Mouse (Mus musculus): ENCODE results near the gene Adamts3. TPM values are rescaled to one million over a fixed set of nuclear protein-coding genes. Genes with fewer than 3 reads are reported as not detected.

Gene Adamts3
- total and polyA plus RNA-seq, 3 experiments: 11.4 to 15.7 TPM; not detected in 1

DNA sequence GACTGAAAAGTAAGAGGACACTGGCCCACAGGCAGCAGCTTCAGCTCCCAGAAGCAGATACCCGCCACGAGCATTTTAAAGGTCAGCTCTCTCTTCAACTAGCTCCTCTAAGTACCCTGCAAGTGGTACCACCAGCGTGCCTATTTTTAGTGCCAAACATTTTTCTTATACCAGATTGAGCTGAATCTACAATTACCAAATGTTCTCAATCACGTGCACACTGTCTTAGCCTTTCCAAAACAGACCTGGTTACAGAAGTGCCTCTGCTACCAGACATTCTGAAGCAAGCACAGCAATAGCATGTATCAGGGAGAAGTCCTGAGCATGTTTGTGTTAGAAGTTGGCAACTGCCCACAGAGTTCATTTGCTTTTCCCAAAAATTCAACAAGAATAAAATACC is 23.5 kb downstream of the Adamts3 start:
- peaks cover 0 to under 1% of the 10 kb centered on the region in 2 experiments; a peak in 1 of 4 replicates for H3K4me1 ChIP-seq (ENCODE audit: control insufficient read depth in 1 of 2, insufficient read depth in 2 of 2, low read length in 2 of 2)
- H3K36me3 ChIP-seq (ENCODE audit: control insufficient read depth in 1 of 2, insufficient read depth in 2 of 2, low read length in 2 of 2): peaks cover 2 to 9% of the 10 kb centered on the region in 2 experiments; a peak in 3 of 4 replicates
- TF ChIP-seq ZMIZ1 (IDR thresholded peaks at IDR 0.05; ENCODE audit: low read depth, low read length) (no peak), KAT2A (conservative IDR thresholded peaks at IDR 0.05; ENCODE audit: low read depth, low read length) (no peak), POLR2AphosphoS5 (IDR thresholded peaks at IDR 0.05; ENCODE audit: borderline replicate concordance, low read depth, low read length) (no peak), NRF1 (IDR thresholded peaks at IDR 0.05; ENCODE audit: insufficient read depth, low read depth, low read length, poor library complexity, severe bottlenecking) (no peak), CHD2 (IDR thresholded peaks at IDR 0.05; ENCODE audit: low read length) (no peak), MYB (IDR thresholded peaks at IDR 0.05; ENCODE audit: low read depth, low read length) (no peak), EP300 (IDR thresholded peaks at IDR 0.05; ENCODE audit: low read depth in 1 of 2, low read length in 2 of 2) (no peak), GABPA (IDR thresholded peaks at IDR 0.05; ENCODE audit: low read depth, low read length) (no peak), POLR2AphosphoS2 (IDR thresholded peaks at IDR 0.05; ENCODE audit: low read length) (no peak), UBTF (IDR thresholded peaks at IDR 0.05; ENCODE audit: borderline replicate concordance, insufficient read depth, low read depth, low read length) (no peak), BHLHE40 (IDR thresholded peaks at IDR 0.05; ENCODE audit: borderline replicate concordance, low read depth, low read length) (no peak), ETS1 (IDR thresholded peaks at IDR 0.05; ENCODE audit: low read depth, low read length) (no peak), TAL1 (IDR thresholded peaks at IDR 0.05; ENCODE audit: low read length) (no peak)
- no peak for DNase-seq (ENCODE audit: low read depth, low spot score)
- H3K9me3 ChIP-seq (replicated peaks; ENCODE audit: insufficient read depth, low read length): no peaks in the 10 kb centered on the region
- H3K9ac ChIP-seq (ENCODE audit: control insufficient read depth, low read depth, low read length, poor library complexity, severe bottlenecking): no peak overlapping the region
- no peaks in the 10 kb centered on the region; the same call in 1 of the 2 replicates for H3K79me2 ChIP-seq (ENCODE audit: control insufficient read depth, insufficient read depth, low read length, poor library complexity)
- no peaks in the 10 kb centered on the region for H3K27me3 ChIP-seq (ENCODE audit: control insufficient read depth in 1 of 2, insufficient read depth in 2 of 2, low read length in 2 of 2)
- H3K27ac ChIP-seq (ENCODE audit: control insufficient read depth, low read depth, low read length): no peak overlapping the region
- no peak overlapping the region for H3K4me3 ChIP-seq (ENCODE audit: control insufficient read depth in 1 of 2, insufficient read depth in 1 of 2, low read depth in 2 of 2, low read length in 2 of 2)

DNA sequence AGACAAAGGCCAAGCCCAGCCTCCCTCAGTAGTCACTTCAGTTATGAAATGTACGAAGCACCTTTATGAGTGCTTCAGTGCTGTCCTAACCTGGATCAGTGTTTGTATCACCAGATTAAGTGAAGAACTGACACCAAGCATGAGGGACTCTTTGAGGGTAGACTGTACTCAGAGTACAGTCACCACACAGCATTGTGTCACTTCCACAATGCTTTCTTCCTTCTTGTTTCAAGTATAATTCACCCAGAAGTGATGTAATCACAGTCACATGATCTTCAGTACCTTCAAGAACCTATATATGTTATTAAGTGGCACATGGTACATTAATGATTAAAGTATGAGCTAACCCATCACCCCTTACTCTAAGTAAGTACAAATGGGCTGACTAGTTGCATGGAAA is 24.3 kb downstream of the Adamts3 start:
- Histone ChIP-seq H3K9me3 (replicated peaks; ENCODE audit: insufficient read depth, low read length) (no peaks in the 10 kb centered on the region), H3K9ac (ENCODE audit: control insufficient read depth, low read depth, low read length, poor library complexity, severe bottlenecking) (no peak overlapping the region), H3K4me3 (ENCODE audit: control insufficient read depth in 1 of 2, insufficient read depth in 1 of 2, low read depth in 2 of 2, low read length in 2 of 2) (no peak overlapping the region), H3K27ac (ENCODE audit: control insufficient read depth, low read depth, low read length) (no peak overlapping the region), H3K36me3 (ENCODE audit: control insufficient read depth in 1 of 2, insufficient read depth in 2 of 2, low read length in 2 of 2) (peaks cover 3 to 9% of the 10 kb centered on the region in 2 experiments; a peak in 3 of 4 replicates), H3K79me2 (ENCODE audit: control insufficient read depth, insufficient read depth, low read length, poor library complexity) (no peaks in the 10 kb centered on the region; the same call in 1 of the 2 replicates), H3K4me1 (ENCODE audit: control insufficient read depth in 1 of 2, insufficient read depth in 2 of 2, low read length in 2 of 2) (peaks cover 0 to 3% of the 10 kb centered on the region in 2 experiments; a peak in 1 of 4 replicates), H3K27me3 (ENCODE audit: control insufficient read depth in 1 of 2, insufficient read depth in 2 of 2, low read length in 2 of 2) (no peaks in the 10 kb centered on the region)
- TF ChIP-seq GATA1 (IDR thresholded peaks at IDR 0.05; ENCODE audit: low read depth, low read length): no peak
- no peak for TF ChIP-seq TBP (IDR thresholded peaks at IDR 0.05; ENCODE audit: low read depth, low read length)
- TF ChIP-seq BHLHE40 (IDR thresholded peaks at IDR 0.05; ENCODE audit: borderline replicate concordance, low read depth, low read length): no peak
- no peak for TF ChIP-seq RAD21 (IDR thresholded peaks at IDR 0.05; ENCODE audit: low read depth, low read length)
- TF ChIP-seq TCF12 (IDR thresholded peaks at IDR 0.05; ENCODE audit: low read depth, low read length): no peak
- no peak for DNase-seq (ENCODE audit: low read depth, low spot score)

Measured in MEL (cell line).